Mouse (Mus musculus) layer of hippocampus, postnatal 14 days (tissue): ENCODE data around the gene Map2k6. TPM values are rescaled to one million over a fixed set of nuclear protein-coding genes. Genes with fewer than 3 reads are reported as not detected.

ENCODE experiments used
- DNase-seq, 2 experiments: peaks; one replicate each; pipeline ENCODE4 v3.0.0; 2021 to 2022; ENCODE audit warnings: low spot score in 2 of 2, mixed read lengths in 1 of 2
- total RNA-seq, 2 experiments: library from RNA; stranded (reverse); gene quantifications; 2 replicates each; pipeline ENCODE4 v1.2.3; 2021

Map2k6 gene
- total RNA-seq, 2 experiments from 2014 or later = 28.8 to 28.9 TPM

- DNase-seq = no peak
Observed at GRCm38 (mm10) chr11:110544419-110545210, 145.7 kb downstream of the Map2k6 start.

- DNase-seq = no peak
Observed at GRCm38 (mm10) chr11:110545416-110545815, 146.5 kb downstream of the Map2k6 start.

DNA sequence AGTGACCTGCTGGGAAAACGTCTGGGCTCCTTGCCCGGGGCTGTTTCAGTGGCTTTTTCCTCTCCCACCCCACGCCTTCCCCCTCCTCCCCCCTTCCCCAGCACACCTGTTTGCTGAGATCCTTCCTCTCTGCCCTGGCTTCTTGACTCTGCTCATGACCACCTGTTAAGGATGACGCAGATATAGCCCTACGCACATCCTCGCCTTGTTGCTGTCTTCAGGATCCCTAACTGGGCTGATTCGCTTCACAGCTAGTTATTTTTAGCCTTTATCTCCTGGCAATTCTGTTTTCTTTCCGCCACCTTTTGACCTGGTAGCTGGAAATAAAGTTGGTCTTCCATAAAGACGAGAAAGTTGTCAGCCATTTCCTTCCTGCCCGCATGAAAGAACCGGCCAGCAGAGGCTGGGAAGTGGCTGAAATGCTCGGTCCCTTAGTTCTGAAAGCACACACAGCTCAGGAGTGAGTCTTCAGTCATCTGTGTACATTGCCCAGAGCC is 152.6 kb downstream of the Map2k6 start:
- no peak for DNase-seq

DNA sequence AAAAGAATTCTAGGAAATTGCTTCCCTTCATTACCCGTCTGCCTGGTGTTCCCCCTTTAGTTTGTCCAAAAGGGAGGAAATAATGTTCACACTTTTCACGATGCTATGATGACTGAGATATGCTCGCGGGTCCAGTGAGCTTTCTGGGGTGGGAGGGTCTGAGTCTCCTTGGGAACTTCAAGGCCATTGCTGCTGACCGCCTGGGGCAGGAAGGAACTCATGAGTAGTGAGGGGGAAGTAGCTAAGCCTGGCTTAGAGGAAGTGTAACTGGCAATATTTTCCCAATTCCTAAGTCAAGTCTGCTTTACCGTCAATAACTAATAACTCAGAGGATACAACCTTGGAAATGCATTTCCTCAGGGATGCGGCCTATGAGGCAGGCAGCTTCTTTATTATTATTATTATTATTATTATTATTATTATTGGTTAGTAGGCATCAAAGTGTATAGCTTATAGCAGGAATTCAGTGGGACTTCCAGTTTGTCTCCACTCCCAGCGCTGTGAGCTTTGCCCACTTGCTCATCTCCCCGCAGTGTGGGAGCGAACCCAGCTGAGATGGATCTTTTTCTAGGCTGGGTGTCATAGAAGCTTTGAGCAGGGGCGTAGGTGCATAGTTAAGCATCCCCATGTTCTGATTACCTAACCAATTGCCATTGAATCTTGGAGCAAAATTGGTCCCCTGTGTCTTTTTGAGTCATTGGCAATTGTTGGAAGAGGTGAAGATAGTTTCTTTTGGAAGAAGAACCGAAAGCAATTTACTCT is 163.6 kb downstream of the Map2k6 start:
- DNase-seq = no peak

- DNase-seq = no peak
Observed at GRCm38 (mm10) chr11:110563272-110563671, 164.3 kb downstream of the Map2k6 start.

GRCm38 (mm10) chr11:110563801-110564200 is 164.9 kb downstream of the Map2k6 start:
- DNase-seq = no peak

GRCm38 (mm10) chr11:110566307-110566706 is 167.4 kb downstream of the Map2k6 start:
- DNase-seq = no peak

DNA sequence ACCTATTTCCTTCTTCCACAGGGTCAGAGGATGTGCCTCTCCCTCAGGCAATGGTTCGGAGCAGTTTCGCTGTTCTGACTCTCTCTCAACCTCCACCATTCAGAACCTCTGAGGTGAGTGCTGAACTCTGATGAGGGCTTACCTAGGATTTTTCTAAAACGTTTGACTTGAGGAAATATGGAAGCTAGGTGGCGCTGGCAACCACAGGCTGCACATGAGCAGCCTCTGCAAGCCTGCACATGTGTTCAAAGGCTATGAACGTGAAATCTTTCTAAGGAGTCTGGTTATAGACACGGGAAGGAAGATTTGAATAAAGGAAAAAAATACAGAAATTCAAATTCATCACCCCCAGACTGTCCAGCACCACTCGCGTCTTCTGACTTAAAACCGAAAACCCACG is 173.6 kb downstream of the Map2k6 start:
- peak; percentile 47 to 68 for DNase-seq

Other genes starting within 250 kb of the Map2k6 start
- gene Abca9, start 230.9 kb upstream of the Map2k6 start, total RNA-seq = 1 to 10 TPM; 7.6 to 7.9 TPM
- gene Abca6, start 147.3 kb upstream of the Map2k6 start, total RNA-seq = 1 to 10 TPM; 1.7 TPM
- gene Abca5, start 61.4 kb upstream of the Map2k6 start, total RNA-seq = 10 to 100 TPM; 27.6 to 31.4 TPM